Mouse (Mus musculus): ENCODE data around the gene Ubtd1. TPM values are rescaled to one million over a fixed set of nuclear protein-coding genes. Genes with fewer than 3 reads are reported as not detected.
"Not testable (repeated sequence)": the region's sequence is repeated elsewhere in the genome, so short reads cannot be mapped to it uniquely, and the experiment has no call there.

The Ubtd1 gene
- polyA plus RNA-seq, 1 experiment from 2014 or later = 13.4 TPM

DNA sequence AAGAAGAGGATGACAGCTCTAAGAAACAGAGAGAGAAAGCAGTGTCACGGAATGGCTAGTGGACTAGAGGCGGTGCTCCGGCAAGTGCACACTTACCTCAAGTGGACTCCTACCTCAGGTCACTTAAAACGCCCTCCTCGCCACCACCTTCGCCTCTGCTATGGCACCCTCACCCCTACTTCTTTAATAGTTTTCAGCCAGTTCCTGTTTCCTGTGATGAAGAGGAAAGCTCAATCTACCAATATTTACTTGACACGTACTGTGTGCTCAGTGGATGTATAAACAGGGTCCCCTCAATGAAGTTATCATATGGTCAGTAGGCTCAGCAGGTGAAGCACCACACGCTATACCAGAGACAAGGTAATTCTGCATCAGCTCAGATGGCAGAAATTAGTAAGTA, 97.0 kb downstream of the Ubtd1 start:
- Histone ChIP-seq H3K9ac (ENCODE audit: low read length) (no peak overlapping the region), H3K4me1 (ENCODE audit: control insufficient read depth, insufficient read depth, low read length) (no peaks in the 10 kb centered on the region), H3K9me3 (replicated peaks; ENCODE audit: control insufficient read depth, low read length) (no peaks in the 10 kb centered on the region), H3K27me3 (ENCODE audit: control insufficient read depth, insufficient read depth, low read length) (no peaks in the 10 kb centered on the region), H3K4me3 (replicated peaks; ENCODE audit: low read length) (no peak overlapping the region), H3K36me3 (ENCODE audit: control insufficient read depth, insufficient read depth, low read length) (no peaks in the 10 kb centered on the region), H3K27ac (ENCODE audit: low read length) (no peak overlapping the region), H3K4me2 (ENCODE audit: low read depth, low read length) (no peak overlapping the region)
- ATAC-seq (ENCODE audit: insufficient read depth, low FRiP score) = no peak
- 91% methylated on average over 8 of the region's 8 CpGs for WGBS

DNA sequence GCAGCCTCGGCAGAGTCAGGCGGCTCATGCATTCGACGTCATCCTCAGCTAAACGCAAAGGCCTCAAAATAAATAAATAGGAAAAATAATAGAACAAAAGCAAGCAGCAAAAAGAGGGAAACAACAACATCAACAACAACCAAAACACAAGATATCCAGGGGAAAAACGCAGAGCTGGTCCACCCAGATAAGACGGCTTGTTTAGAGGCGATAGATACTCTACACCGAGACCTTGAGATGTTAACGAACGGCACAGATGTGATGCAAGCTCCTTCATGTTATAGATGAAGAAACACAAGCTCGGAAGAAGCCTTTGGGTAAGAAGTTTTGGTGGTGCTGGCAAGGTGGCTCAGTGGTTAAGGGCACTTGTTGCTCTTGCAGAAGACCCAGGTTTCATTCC, 97.4 kb downstream of the Ubtd1 start:
- WGBS = 92% methylated on average over 12 of the region's 12 CpGs
- Histone ChIP-seq H3K4me2 (ENCODE audit: low read depth, low read length) (no peak overlapping the region), H3K36me3 (ENCODE audit: control insufficient read depth, insufficient read depth, low read length) (no peaks in the 10 kb centered on the region), H3K27ac (ENCODE audit: low read length) (no peak overlapping the region), H3K4me1 (ENCODE audit: control insufficient read depth, insufficient read depth, low read length) (no peaks in the 10 kb centered on the region), H3K27me3 (ENCODE audit: control insufficient read depth, insufficient read depth, low read length) (no peaks in the 10 kb centered on the region), H3K9me3 (replicated peaks; ENCODE audit: control insufficient read depth, low read length) (no peaks in the 10 kb centered on the region), H3K9ac (ENCODE audit: low read length) (no peak overlapping the region), H3K4me3 (replicated peaks; ENCODE audit: low read length) (no peak overlapping the region)
- no peak for ATAC-seq (ENCODE audit: insufficient read depth, low FRiP score)

DNA sequence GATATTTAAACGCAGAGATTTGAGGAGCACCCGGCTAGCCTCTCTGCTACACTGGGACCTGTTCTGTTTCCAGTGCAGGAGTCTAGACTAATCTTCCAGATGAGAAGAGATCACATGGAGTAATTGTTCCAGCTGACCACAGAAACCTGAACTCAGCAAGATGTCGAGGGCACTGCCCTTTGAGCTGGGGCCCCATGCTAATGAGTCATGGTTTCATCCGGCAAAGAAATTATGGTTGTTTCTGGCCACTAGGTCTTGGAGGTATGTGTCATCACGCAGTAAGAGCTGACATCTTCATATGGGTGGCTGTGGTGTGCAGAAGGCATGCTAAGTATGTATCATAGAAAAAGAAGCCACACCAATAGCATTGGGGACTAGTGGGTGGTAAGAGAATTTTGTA, 98.4 kb downstream of the Ubtd1 start:
- no peak for ATAC-seq (ENCODE audit: insufficient read depth, low FRiP score)
- H3K4me2 ChIP-seq (ENCODE audit: low read depth, low read length) = no peak overlapping the region
- no peak overlapping the region for H3K27ac ChIP-seq (ENCODE audit: low read length)
- H3K27me3 ChIP-seq (ENCODE audit: control insufficient read depth, insufficient read depth, low read length) = no peaks in the 10 kb centered on the region
- H3K4me1 ChIP-seq (ENCODE audit: control insufficient read depth, insufficient read depth, low read length) = no peaks in the 10 kb centered on the region
- no peaks in the 10 kb centered on the region for H3K36me3 ChIP-seq (ENCODE audit: control insufficient read depth, insufficient read depth, low read length)
- H3K9me3 ChIP-seq (replicated peaks; ENCODE audit: control insufficient read depth, low read length) = no peaks in the 10 kb centered on the region
- no peak overlapping the region for H3K4me3 ChIP-seq (replicated peaks; ENCODE audit: low read length)
- no peak overlapping the region for H3K9ac ChIP-seq (ENCODE audit: low read length)
- 67% methylated on average over 5 of the region's 5 CpGs for WGBS

DNA sequence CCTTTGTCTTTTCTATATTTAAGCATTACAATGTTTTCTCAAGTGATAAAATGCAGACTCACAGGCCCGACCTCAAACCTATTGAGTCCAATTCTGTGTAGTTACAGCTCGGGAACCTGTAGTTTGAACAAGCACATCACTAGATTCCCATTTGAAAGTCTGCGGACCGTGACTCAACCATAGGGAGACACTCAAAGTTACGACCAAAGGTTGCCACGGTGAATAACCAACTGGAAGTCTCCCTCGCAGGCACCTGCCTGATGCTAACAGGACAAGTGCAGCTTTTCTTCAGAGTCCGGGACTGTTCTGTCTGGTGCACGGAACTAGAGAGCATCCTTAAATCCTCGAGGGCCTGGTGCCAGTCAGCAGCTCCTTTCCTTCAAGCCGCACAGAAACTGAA, 98.9 kb downstream of the Ubtd1 start:
- ATAC-seq (ENCODE audit: insufficient read depth, low FRiP score) = no peak
- Histone ChIP-seq H3K9ac (ENCODE audit: low read length) (no peak overlapping the region), H3K27ac (ENCODE audit: low read length) (no peak overlapping the region), H3K4me3 (replicated peaks; ENCODE audit: low read length) (no peak overlapping the region), H3K4me1 (ENCODE audit: control insufficient read depth, insufficient read depth, low read length) (0 out of 2 replicates have a peak, but pooled peaks cover 1% of the 10 kb centered on the region), H3K27me3 (ENCODE audit: control insufficient read depth, insufficient read depth, low read length) (no peaks in the 10 kb centered on the region), H3K9me3 (replicated peaks; ENCODE audit: control insufficient read depth, low read length) (no peaks in the 10 kb centered on the region), H3K36me3 (ENCODE audit: control insufficient read depth, insufficient read depth, low read length) (no peaks in the 10 kb centered on the region), H3K4me2 (ENCODE audit: low read depth, low read length) (no peak overlapping the region)
- WGBS = 79% methylated on average over 11 of the region's 11 CpGs

DNA sequence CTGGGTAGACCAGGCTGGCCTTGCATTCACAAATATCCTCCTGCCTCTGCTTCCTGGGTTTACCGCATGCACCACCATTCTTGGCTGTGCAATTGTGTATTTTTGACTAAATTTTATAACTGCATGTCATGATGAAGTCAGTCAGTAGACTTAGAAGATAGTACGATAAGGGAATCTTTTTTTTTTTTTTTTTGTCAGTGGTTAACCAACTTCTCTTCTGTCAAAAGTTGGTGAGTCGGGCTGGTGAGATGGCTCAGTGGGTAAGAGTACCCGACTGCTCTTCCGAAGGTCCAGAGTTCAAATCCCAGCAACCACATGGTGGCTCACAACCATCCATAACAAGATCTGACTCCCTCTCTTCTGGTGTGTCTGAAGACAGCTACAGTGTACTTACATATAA, 100.0 kb downstream of the Ubtd1 start:
- not testable (repeated sequence) for H3K36me3 ChIP-seq (ENCODE audit: control insufficient read depth, insufficient read depth, low read length); ATAC-seq (ENCODE audit: insufficient read depth, low FRiP score); H3K4me3 ChIP-seq (replicated peaks; ENCODE audit: low read length); H3K9me3 ChIP-seq (replicated peaks; ENCODE audit: control insufficient read depth, low read length); H3K27ac ChIP-seq (ENCODE audit: low read length); H3K27me3 ChIP-seq (ENCODE audit: control insufficient read depth, insufficient read depth, low read length); H3K9ac ChIP-seq (ENCODE audit: low read length); H3K4me2 ChIP-seq (ENCODE audit: low read depth, low read length); H3K4me1 ChIP-seq (ENCODE audit: control insufficient read depth, insufficient read depth, low read length)
- 85% methylated on average over 5 of the region's 5 CpGs for WGBS

Other genes with a start within 250 kb of the Ubtd1 start
- gene Slit1, start 238.1 kb upstream of the Ubtd1 start, polyA plus RNA-seq (2015; fragmentation: Nextera tagmentation; extraction: Ambion mirVana) = 0.69 and 0.97 TPM in 2 replicates
- 18.8 and 20.3 TPM in 2 replicates for gene Arhgap19, start 179.7 kb upstream of the Ubtd1 start, polyA plus RNA-seq (2015; fragmentation: Nextera tagmentation; extraction: Ambion mirVana)
- 8.9 and 9.9 TPM in 2 replicates for gene Frat1, start 151.8 kb upstream of the Ubtd1 start, polyA plus RNA-seq (2015; fragmentation: Nextera tagmentation; extraction: Ambion mirVana)
- 1.7 and 3.0 TPM in 2 replicates for gene Frat2, start 133.6 kb upstream of the Ubtd1 start, polyA plus RNA-seq (2015; fragmentation: Nextera tagmentation; extraction: Ambion mirVana)
- 15.4 and 15.9 TPM in 2 replicates for gene Rrp12, start 85.6 kb upstream of the Ubtd1 start, polyA plus RNA-seq (2015; fragmentation: Nextera tagmentation; extraction: Ambion mirVana)
- 706 and 744 TPM in 2 replicates for gene Pgam1, start 69.8 kb upstream of the Ubtd1 start, polyA plus RNA-seq (2015; fragmentation: Nextera tagmentation; extraction: Ambion mirVana)
- gene Exosc1, start 48.3 kb upstream of the Ubtd1 start, polyA plus RNA-seq (2015; fragmentation: Nextera tagmentation; extraction: Ambion mirVana) = 63.0 and 64.4 TPM in 2 replicates
- 76.2 and 76.6 TPM in 2 replicates for gene Zdhhc16, start 48.3 kb upstream of the Ubtd1 start, polyA plus RNA-seq (2015; fragmentation: Nextera tagmentation; extraction: Ambion mirVana)
- 27.6 and 31.5 TPM in 2 replicates for gene Mms19, start 606 bp upstream of the Ubtd1 start, polyA plus RNA-seq (2015; fragmentation: Nextera tagmentation; extraction: Ambion mirVana)
- 0.84 TPM in 1 of 2 replicates, not detected in the other for gene Ankrd2, start 54.2 kb downstream of the Ubtd1 start, polyA plus RNA-seq (2015; fragmentation: Nextera tagmentation; extraction: Ambion mirVana)
- 3.5 and 3.6 TPM in 2 replicates for gene Hoga1, start 63.8 kb downstream of the Ubtd1 start, polyA plus RNA-seq (2015; fragmentation: Nextera tagmentation; extraction: Ambion mirVana)
- not detected in 2 replicates for gene 4933411K16Rik, start 70.5 kb downstream of the Ubtd1 start, polyA plus RNA-seq (2015; fragmentation: Nextera tagmentation; extraction: Ambion mirVana)
- 15.3 and 16.0 TPM in 2 replicates for gene Morn4, start 104.6 kb downstream of the Ubtd1 start, polyA plus RNA-seq (2015; fragmentation: Nextera tagmentation; extraction: Ambion mirVana)
- gene Pi4k2a, start 108.7 kb downstream of the Ubtd1 start, polyA plus RNA-seq (2015; fragmentation: Nextera tagmentation; extraction: Ambion mirVana) = 6.8 and 7.0 TPM in 2 replicates
- 52.4 and 63.5 TPM in 2 replicates for gene Avpi1, start 147.3 kb downstream of the Ubtd1 start, polyA plus RNA-seq (2015; fragmentation: Nextera tagmentation; extraction: Ambion mirVana)
- 8.7 and 8.9 TPM in 2 replicates for gene Marveld1, start 165.6 kb downstream of the Ubtd1 start, polyA plus RNA-seq (2015; fragmentation: Nextera tagmentation; extraction: Ambion mirVana)
- gene Zfyve27, start 182.2 kb downstream of the Ubtd1 start, polyA plus RNA-seq (2015; fragmentation: Nextera tagmentation; extraction: Ambion mirVana) = 23.8 and 24.5 TPM in 2 replicates
- gene Sfrp5, start 220.5 kb downstream of the Ubtd1 start, polyA plus RNA-seq (2015; fragmentation: Nextera tagmentation; extraction: Ambion mirVana) = 6.7 and 6.9 TPM in 2 replicates